Mouse (Mus musculus) liver, postnatal 0 days (tissue): ENCODE data around the gene Axdnd1.

Experiments used
- CTCF ChIP-seq: sonication (generic); IDR thresholded peaks from 2 replicates; pipeline ENCODE4 v1.5.1; 2016; ENCODE audit warnings: antibody characterized with exemption, low read depth
- EP300 ChIP-seq: IDR thresholded peaks from 2 replicates; pipeline ENCODE4 v1.6.1; 2016; ENCODE audit warnings: antibody characterized with exemption, low read depth, mild to moderate bottlenecking

- TF ChIP-seq EP300 (no peak), CTCF (no peak)
These were observed 12.4 kb downstream of the Axdnd1 start for GRCm38 (mm10) chr1:156408521-156408920.
